Mouse (Mus musculus) heart, adult 8-10 months (tissue): ENCODE results near the gene Adgrf5. TPM values are rescaled to one million over a fixed set of nuclear protein-coding genes. Genes with fewer than 3 reads are reported as not detected.

Experiments
- DNase-seq: peaks from one replicate; pipeline ENCODE4 v3.0.0; 2022; ENCODE audit warnings: low spot score
- total RNA-seq, 4 experiments: library from RNA; stranded (reverse); gene quantifications; 2 replicates each; pipeline ENCODE4 v1.2.4; 2022

The Adgrf5 gene
- total RNA-seq, 4 experiments from 2014 or later, result 195 to 206 (median 199) TPM

- no peak for DNase-seq
These were observed 16.3 kb downstream of the Adgrf5 start for GRCm38 (mm10) chr17:43376527-43376926.

DNA sequence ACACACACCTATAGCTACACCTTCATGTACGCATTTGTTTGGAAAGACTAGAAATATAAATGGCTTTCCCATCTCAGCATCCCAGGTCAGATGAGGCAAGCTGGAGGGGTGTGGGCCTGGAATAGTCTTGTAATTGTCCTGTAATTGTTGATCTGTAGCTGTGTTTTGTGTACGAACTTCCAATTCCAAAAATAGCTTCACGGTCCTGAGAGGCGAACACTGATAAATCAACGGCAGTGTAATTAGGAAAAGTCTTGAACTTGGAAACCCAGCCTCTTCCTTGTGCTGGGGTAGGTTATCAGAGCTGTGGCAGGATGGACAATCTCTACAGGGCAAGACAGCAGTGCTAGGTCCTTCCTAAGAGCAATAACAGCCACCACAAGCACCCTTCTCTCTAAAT, 18.5 kb downstream of the Adgrf5 start:
- DNase-seq, result no peak

DNA sequence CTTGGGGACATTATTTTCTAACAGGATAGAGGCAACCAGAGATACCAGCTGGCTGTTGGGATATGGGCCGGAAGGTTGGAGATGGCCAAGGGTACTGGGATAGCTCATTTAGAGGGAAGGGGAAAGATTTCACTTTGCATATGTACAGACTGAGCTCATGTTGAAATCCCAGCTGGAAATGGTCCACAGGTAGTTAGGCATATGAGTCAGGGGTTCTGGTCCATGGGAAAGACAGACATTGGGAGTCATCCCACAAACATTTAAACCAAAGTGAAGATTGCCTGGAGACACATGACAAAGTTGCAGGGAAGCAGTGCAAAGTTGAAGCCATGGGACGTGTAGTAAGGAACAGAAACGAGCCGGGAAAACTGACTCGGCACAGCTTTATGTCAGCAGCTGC, 26.1 kb downstream of the Adgrf5 start:
- no peak for DNase-seq

DNA sequence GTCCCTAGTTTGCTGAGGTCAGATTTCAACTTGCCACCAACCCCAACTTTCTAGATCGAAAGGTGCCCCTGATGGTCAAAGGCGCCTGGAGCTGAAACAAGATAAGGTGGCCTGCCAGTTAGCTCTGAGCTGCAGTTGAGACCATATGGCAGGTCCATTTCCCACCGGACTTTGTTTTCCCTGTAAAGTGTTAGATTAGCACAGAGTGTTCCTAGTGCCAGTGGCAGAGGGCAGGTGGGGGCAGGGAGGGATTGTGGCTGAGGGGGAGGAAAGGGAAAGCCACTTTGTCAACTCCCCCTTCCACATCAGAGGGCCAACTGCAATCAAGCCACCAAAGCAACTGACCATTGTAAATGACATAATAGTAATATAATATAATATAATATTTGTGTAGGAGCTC, 26.9 kb downstream of the Adgrf5 start:
- DNase-seq, result no peak

DNA sequence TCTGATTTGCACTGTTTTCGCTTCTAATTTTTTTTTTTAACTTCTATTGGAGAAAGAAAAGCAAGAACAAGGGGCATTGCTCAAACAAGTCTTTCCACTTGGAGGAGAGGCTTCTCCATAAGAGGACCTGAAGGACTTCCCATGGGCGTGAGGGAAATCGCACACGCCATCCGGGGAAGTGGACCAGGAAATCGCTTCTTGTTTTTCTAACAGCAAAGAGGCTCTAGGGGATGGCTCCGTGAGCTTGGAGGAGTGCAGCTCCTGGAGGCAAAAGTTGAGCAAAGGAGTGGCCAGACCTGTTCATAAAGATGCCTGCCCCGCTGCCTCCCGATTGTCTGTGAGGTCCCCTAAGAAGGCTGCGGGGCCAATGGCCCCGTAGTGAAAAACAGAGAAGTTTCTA, 29.0 kb downstream of the Adgrf5 start:
- peak; percentile 67 for DNase-seq

- DNase-seq, result no peak
These were observed 31.9 kb downstream of the Adgrf5 start for GRCm38 (mm10) chr17:43392191-43392590.

DNA sequence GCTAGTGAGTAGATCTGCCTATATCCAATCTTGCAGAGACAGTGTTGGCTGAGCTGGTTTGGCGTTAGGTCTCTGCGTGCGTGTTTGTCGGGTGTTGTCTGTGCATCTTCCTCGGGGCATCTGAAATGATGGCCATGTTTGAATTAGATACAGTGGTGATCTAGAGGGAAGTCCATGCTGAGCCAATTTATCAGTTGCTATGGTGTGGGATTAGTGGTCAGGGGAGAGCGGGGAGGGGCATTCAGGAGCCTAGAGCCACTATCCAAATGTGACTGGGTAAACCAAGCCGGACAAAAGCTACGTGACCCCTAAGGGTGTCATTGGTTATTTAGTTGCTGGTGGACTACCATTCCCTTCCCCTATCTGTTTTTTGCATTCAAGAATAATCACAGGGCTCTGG, 33.4 kb downstream of the Adgrf5 start:
- no peak for DNase-seq

- no peak for DNase-seq
These were observed 35.4 kb downstream of the Adgrf5 start for GRCm38 (mm10) chr17:43395400-43396258.

DNA sequence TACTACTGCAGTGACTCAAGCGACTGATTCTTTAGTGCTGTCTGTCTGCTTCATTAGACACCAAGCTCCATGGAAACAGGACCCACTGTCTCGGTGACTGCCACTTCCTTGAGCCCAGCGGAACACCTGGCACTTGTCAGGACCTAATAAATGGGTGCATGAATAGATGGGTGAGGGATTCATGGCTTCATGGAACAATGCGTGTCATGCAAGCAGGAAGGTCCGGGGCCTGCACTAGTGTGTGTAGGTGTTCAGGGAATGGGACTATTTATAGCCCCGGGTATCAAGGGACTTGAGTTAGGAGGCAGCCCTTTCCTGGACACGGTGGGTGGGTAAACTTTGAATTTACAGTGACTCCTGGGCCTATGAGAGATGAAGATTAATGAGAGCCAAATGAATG, 38.4 kb downstream of the Adgrf5 start:
- no peak for DNase-seq

GRCm38 (mm10) chr17:43399151-43399550, 38.9 kb downstream of the Adgrf5 start:
- no peak for DNase-seq

GRCm38 (mm10) chr17:43400483-43400882, 40.2 kb downstream of the Adgrf5 start:
- DNase-seq, result no peak

DNA sequence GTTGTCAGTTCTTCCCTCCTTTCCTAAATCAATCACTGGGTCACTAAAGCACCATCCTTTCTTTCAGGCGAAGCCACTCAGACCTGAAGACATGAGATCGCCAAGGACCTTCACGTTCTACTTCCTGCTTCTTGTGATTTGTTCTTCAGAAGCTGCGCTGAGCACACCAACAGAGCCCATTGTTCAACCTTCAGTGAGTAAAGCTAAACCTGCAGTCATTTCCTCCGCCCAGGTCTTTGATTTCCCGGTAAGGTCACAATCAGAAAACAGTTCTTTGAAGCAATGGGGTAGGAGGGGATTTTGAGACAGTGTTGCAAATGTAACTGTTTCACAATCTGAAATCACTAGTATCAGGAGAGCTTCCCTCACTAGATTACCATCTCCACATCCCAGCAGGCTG, 43.6 kb downstream of the Adgrf5 start:
- no peak for DNase-seq

GRCm38 (mm10) chr17:43404408-43404807, 44.2 kb downstream of the Adgrf5 start:
- no peak for DNase-seq

- DNase-seq, result no peak
These were observed 46.1 kb downstream of the Adgrf5 start for GRCm38 (mm10) chr17:43406321-43406720.

- no peak for DNase-seq
These were observed 47.3 kb downstream of the Adgrf5 start for GRCm38 (mm10) chr17:43407548-43407947.

- no peak for DNase-seq
These were observed 52.9 kb downstream of the Adgrf5 start for GRCm38 (mm10) chr17:43413182-43413581.

GRCm38 (mm10) chr17:43419204-43419603, 59.0 kb downstream of the Adgrf5 start:
- no peak for DNase-seq

GRCm38 (mm10) chr17:43420381-43420780, 60.1 kb downstream of the Adgrf5 start:
- no peak for DNase-seq

DNA sequence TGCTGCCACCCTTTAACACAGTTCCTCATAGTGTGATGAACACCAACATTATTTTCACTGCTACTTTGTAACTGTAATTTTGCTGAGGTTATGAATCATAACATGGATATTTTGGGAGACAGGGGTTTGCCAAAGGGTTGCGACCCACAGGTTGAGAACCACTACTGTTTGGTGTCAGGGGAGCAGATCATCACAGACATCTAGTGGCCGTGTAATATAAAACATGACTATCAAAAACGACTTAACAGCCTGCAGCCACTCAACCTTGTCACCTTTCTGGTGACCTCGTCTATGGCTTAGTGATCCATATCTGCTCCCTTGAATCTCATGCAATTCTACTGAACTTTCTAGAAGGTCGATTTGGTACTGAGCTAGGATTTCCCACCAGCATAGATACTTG, 63.7 kb downstream of the Adgrf5 start:
- no peak for DNase-seq

DNA sequence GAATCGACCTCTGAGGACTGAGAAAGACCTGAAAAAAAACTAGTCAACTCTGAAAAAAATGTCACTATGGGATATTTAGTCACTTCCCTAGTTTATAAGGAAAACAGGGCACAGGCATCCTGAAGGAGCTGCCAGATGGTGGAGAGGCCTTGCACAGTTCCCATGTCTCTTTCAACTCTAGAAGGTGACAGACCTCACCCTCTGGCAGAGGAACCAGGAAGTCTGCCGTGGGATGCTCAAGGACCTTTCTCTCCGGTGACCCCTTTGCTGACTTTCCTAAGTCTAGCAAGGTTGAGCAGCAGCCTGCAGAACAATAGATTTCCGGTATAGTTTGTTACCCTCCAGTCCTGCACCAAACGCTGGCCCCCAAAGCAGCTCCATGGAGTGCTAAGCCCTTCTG, 71.4 kb downstream of the Adgrf5 start:
- no peak for DNase-seq

DNA sequence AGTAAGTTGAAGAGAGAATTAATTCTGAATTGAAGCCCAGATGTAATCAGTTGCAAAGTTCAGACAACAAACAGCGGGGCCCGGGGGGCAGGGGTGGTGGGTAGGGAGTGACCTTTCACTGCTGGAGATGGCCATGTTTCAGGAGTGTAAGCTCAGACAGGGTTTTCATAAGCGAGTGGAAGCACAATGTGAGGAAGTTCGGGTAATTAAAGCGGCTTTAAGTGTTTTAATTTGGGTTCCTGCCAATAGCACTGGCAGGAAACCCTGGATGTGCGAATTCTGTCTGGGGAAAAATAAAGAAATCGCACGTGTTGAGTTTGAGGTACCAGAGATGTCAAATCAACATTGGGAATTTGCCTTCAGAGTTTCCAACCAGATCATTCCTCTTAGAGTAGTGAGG, 74.2 kb downstream of the Adgrf5 start:
- DNase-seq, result peak; percentile 60

- no peak for DNase-seq
These were observed 91.0 kb downstream of the Adgrf5 start for GRCm38 (mm10) chr17:43451216-43451615.

GRCm38 (mm10) chr17:43458598-43458997, 98.3 kb downstream of the Adgrf5 start:
- peak; percentile 74 for DNase-seq

DNA sequence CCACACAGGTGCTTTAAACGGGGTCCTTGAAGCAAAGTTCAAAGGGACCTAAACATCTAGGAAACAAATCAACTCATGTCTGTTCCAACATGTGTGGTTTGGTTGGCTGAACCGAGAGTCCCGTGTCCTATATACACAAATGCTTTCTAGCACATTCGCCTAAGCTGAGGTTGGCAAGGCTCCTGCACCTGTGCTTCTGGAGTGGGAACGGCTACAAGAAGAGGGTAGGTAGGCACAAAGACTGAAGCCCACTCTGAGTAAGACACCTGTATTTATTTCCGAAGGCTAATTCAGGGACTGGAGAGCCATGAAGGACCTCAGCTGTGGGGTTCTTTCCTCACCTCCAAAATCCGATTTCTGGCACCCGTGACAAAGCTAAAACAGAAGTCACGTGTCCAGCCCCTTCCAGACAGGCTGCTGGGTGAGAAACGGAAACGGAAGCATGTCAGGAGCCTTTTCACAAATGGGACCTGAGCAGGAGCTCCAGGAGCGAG, 99.5 kb downstream of the Adgrf5 start:
- DNase-seq, result peak; percentile 27
